Mouse (Mus musculus) hindlimb bud, embryonic 11.5 days (tissue): ENCODE measurements around the gene Il9.

Experiments used
- DNase-seq: peaks from one replicate; pipeline ENCODE4 v3.0.0-alpha.2; 2012; ENCODE audit warnings: low read depth, low spot score; ENCODE audit errors: extremely low spot score

Il9 gene

GRCm38 (mm10) chr13:56471951-56472350 is 10.1 kb downstream of the Il9 start:
- no peak for DNase-seq

GRCm38 (mm10) chr13:56471211-56471610 is 10.8 kb downstream of the Il9 start:
- no peak for DNase-seq

- no peak for DNase-seq
Observed at GRCm38 (mm10) chr13:56468536-56468935, 13.5 kb downstream of the Il9 start.

GRCm38 (mm10) chr13:56467786-56468185 is 14.3 kb downstream of the Il9 start:
- DNase-seq = no peak

- DNase-seq = no peak
Observed at GRCm38 (mm10) chr13:56463750-56464149, 18.3 kb downstream of the Il9 start.

GRCm38 (mm10) chr13:56463261-56463660 is 18.8 kb downstream of the Il9 start:
- no peak for DNase-seq

GRCm38 (mm10) chr13:56462791-56463190 is 19.3 kb downstream of the Il9 start:
- no peak for DNase-seq

- no peak for DNase-seq
Observed at GRCm38 (mm10) chr13:56461460-56461859, 20.6 kb downstream of the Il9 start.

GRCm38 (mm10) chr13:56458001-56458400 is 24.0 kb downstream of the Il9 start:
- no peak for DNase-seq

- DNase-seq = no peak
Observed at GRCm38 (mm10) chr13:56450035-56450434, 32.0 kb downstream of the Il9 start.

- DNase-seq = no peak
Observed at GRCm38 (mm10) chr13:56449239-56450030, 32.6 kb downstream of the Il9 start.

- no peak for DNase-seq
Observed at GRCm38 (mm10) chr13:56444996-56445395, 37.0 kb downstream of the Il9 start.

GRCm38 (mm10) chr13:56444112-56444511 is 37.9 kb downstream of the Il9 start:
- no peak for DNase-seq

GRCm38 (mm10) chr13:56443411-56443810 is 38.6 kb downstream of the Il9 start:
- DNase-seq = no peak

GRCm38 (mm10) chr13:56438211-56439075 is 43.6 kb downstream of the Il9 start, which contains the start of gene Slc25a48:
Gene Slc25a48, plus strand, starts transcription at chr13:56438355.
- DNase-seq = no peak

GRCm38 (mm10) chr13:56435615-56436287 is 46.3 kb downstream of the Il9 start:
- no peak for DNase-seq

GRCm38 (mm10) chr13:56434311-56434751 is 47.7 kb downstream of the Il9 start:
- DNase-seq = no peak

GRCm38 (mm10) chr13:56433466-56433865 is 48.6 kb downstream of the Il9 start:
- DNase-seq = peak; percentile 53

- DNase-seq = no peak
Observed at GRCm38 (mm10) chr13:56432496-56432895, 49.5 kb downstream of the Il9 start.
